Mouse (Mus musculus): Measurements from ENCODE around the gene Csrp1.
A peak's percentile ranks its signal among the peaks of the same experiment; 100 is the strongest.

Gene Csrp1

GRCm38 (mm10) chr1:135719983-135720382, at the start of gene Csrp1:
Gene Csrp1 (plus strand): TSS chr1:135720061.
- DNase-seq: no peak

DNA sequence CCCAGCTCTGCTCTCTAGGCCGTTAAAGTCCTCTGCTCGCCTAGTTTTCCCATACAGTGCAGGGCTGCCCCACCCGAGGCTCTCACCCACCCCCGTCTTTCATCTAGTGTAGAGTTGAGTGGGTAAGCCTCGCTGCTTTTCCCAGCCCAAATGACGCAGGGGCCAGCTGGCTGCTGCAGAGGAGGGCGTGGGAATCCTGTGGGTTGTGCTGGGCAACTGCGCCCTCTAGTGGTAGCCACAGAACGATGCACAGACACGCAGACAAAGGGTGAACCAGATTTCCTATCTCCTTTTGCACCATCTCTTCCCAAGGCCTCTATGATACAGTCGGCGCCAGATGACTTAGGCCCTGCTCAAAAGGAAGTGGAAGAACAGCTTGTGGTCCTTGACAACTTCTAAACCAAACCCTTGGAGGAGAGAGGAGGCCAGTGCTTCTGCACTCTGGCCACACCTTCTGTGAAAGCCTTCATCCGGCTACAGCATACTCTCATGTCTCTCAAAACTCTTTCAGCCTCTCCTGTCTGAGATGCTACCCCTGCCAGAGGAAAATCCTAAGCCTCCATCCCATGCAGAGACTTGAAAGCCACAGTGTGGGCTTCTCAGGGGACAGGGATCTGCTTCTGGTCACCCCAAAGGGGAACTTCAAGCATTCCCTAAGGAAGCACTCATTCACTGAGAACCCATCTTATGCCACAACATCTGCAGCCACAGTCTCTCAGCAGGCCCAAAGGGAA, 49.3 kb upstream of the Csrp1 start:
- DNase-seq: peak; percentile 90

- DNase-seq: no peak
Observed at GRCm38 (mm10) chr1:135671406-135671805, 48.5 kb upstream of the Csrp1 start.

DNA sequence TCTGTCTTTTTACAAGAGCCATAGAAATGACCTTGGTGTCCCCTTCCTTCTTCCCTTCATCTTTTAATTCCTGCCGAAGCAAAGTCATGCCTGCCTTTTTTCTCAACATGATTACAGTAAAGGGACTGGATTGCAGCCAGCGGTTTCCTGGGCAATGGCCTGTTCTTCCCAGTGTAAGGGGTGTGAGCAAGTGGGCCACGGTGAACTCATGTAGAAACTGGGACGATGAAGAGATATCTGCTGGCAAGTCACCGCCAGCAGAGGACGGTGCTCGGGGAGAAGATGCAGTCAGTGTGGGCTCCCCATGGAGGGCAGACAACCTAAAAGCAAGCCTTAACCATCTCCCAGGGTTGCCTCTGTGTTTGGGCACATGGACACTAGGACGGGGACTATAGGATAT, 47.9 kb upstream of the Csrp1 start:
- DNase-seq: peak; percentile 64

- DNase-seq: no peak
Observed at GRCm38 (mm10) chr1:135672374-135672773, 47.5 kb upstream of the Csrp1 start.

DNA sequence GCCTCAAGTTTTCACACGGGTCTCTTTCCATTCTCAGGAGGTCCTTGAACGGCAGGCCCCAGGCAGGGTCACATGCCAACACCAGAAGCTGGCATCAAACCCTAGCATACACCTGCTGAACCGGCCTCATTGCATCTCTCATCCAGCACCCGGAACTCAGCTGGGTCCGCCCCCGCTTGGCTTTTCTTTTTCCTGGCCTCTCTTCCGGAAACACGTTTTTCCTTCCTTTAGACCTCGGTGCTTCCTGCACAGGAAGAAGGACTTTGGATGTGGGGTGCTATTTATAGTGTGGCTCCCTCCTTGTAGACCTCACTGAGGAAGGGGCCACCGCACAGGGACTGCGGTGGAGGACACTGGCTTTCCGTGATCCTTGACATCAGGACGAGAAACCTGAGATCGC, 46.4 kb upstream of the Csrp1 start:
- DNase-seq: peak; percentile 57

- no peak for DNase-seq
Observed at GRCm38 (mm10) chr1:135675449-135676129, 44.3 kb upstream of the Csrp1 start.

GRCm38 (mm10) chr1:135676247-135676646, 43.6 kb upstream of the Csrp1 start:
- DNase-seq: no peak

- no peak for DNase-seq
Observed at GRCm38 (mm10) chr1:135676938-135677682, 42.8 kb upstream of the Csrp1 start.

GRCm38 (mm10) chr1:135678145-135678544, 41.7 kb upstream of the Csrp1 start:
- no peak for DNase-seq

- no peak for DNase-seq
Observed at GRCm38 (mm10) chr1:135680716-135681115, 39.1 kb upstream of the Csrp1 start.

DNA sequence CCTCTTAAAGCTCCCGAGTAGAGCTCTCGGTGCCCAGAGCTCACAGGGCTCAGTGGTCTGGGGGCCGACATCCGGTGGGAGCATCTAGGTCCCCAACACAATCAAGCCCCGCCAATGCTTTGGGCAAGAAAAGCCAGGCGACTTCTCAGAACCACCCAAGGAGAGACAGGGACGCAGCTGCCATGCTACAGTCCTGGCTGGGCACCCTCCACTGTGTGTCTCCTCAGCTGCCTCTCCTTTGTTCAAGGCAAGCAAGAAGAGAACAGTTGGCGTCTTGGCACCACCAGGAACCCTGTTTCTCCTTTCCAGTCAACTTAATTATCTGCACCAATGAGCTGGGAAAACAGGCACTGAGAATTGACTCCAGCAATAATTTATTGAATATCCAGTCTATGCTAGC, 38.7 kb upstream of the Csrp1 start:
- DNase-seq: no peak

DNA sequence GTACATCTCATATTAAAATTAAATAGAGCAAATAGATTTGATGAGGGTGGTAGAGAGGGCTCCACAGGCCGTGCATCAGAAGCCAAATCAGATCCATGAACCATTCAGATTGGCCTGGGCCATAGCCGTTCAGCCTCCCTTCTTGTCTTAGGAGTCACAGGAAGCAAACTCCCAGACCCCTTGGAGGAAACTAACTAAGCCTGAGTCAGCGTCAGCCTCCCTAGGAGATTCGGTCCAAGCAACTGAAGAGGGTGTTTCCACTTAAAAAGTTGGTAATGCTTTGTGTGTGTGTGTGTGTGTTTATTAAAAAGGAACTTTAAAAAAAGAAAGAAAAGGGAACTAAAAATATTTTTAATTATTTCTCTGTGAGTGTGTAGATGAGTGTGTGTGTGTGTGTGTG, 35.0 kb upstream of the Csrp1 start:
- no peak for DNase-seq

DNA sequence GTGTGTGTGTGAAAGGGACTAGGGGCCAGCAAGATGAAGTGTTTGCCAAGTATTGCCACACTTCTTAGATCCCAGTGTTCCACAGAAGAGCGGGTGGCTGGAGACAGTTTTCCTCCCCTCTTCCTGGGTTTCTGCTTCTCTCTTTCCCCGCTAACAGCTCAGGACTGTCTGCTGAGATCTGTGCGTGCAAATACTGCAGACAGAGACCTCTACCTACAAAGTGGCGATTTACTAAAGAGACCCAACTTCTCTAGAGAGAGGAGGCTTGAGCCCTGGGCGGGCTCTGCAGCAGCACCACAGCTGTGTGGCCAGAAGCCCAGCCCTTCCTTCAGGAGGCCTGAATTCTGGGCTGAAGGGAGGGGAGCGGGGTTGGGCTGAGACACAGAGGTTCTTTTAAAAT, 34.5 kb upstream of the Csrp1 start:
- no peak for DNase-seq

DNA sequence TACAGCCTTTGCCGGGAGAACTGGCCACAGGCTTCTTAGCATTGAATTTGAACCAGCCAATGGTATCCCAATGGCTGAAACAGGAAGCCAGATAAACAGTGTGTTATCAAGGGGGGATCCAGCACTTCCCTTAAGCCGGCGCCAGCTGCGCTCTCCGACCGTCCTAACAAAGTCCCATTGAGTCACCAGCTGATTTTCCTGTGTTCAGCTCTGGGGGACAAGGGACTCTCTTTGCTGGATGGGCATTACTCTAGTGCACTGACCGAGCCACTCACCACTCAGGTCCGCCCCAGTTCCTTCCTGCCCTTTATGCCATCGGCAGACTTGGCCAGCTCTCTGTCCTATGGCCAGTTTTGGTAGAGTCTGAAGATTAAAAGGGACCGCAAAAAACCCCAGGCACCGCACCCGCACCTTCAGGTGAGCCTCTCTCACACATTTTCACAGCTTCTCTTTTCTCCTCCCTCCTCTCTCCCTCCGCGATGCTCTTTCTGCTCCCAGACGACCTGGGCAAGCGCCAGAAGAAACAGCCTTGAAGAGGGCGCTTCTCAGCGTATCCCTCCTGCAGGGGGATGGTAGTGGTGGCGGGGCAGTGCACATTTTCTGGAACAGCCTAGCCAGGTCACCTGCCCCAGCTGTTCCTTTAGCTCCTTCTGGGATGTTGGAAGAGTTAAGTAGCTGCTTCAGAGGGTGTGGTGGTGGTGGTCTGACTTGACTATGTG, 32.9 kb upstream of the Csrp1 start:
- DNase-seq: peak; percentile 71

- DNase-seq: peak; percentile 92
Observed at GRCm38 (mm10) chr1:135687771-135688492, 31.9 kb upstream of the Csrp1 start.

DNA sequence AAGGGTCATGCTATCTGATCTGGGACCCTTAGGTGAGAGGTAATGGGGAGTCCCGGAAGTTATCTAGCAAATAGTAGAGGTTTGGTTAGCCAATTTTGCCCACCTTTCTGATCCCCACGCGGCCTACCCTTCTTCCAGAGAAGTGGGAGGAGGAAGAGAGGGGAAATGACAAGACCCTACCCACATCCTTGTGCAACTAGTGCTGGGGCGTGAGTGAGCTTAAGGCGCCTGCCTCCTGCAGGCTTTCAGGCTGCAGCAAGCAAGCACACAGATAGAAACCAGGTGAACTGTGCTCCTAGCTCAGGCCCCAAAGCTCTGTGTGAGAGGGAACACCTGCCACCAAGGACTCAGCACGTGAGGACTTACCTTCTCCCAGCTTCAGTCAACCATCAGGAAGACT, 31.2 kb upstream of the Csrp1 start:
- no peak for DNase-seq

- peak; percentile 44 for DNase-seq
Observed at GRCm38 (mm10) chr1:135690784-135691416, 29.0 kb upstream of the Csrp1 start.

DNA sequence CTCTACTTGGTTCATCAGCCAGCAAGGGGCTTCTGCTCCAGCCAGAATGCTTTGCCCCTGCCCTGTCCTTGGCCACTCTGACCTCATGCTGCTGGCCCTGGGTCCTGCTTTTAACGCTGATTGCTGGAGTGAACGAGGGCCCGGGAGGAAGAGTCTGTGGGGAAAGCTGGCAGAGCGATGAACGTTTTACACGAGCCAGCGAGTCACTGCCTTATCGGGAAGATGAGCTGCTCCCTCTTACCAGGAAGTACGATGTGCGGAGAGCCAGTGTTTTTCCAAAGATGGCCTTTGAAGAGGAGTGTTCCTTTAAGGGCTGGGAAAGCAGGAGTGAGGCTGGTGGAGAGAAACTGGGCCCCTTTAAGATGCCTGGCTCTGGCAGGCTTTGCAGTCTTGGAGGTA, 28.4 kb upstream of the Csrp1 start:
- DNase-seq: no peak

- no peak for DNase-seq
Observed at GRCm38 (mm10) chr1:135694181-135694580, 25.7 kb upstream of the Csrp1 start.

DNA sequence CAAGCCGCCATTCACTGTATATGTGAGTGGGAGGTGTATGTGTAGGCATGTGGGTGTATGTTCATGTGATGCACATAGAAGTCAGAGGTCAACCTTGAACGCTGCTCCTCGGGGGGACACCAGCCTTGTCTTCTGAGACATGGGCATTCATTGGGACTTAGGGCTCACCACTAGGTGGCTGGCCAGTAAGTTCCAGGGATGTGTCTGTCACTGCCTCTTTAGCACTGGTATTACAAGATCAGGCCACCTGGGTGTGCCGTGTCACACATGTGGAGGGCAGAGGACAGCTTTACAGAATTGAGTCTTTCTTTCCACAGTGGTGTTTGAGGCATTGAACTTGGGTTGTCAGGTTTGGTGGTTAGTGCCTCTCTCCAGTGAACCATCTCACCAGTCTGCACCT, 22.4 kb upstream of the Csrp1 start:
- DNase-seq: no peak

DNA sequence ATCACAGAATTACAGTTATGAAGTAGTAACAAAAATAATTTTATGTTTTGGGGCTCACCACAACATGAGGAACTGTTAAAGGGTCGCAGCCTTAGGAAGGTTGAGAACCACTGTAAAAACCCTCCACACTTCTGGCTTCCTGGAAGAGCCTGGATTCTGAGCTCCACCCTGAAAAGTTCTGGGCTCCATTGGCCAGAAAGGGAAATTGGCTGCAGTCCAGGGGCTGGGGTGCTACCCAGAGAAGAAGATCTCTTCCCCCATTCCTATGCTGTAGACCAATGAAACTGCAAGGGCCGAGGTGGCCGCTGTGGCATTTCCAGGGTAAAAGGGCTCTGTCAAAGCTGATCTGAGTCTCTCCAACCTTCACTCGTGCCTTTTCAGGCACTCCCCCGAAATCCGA, 21.8 kb upstream of the Csrp1 start:
- peak; percentile 50 for DNase-seq
